Mouse (Mus musculus) heart, adult 11 months (tissue): ENCODE measurements at regions not wholly inside any gene's neighbourhood (a gene's known extent, or its start where the extent isn't known, plus 50 kb on each side); places are given as distances from the start of the nearest gene placed in this dataset.

Source experiments
- DNase-seq: peaks from one replicate; pipeline ENCODE4 v3.0.0; 2022

GRCm38 (mm10) chr10:117473471-117473870 is 93.7 kb upstream of the Cpsf6 start:
- DNase-seq = peak; percentile 14

- no peak for DNase-seq
These were observed 92.7 kb upstream of the Cpsf6 start for GRCm38 (mm10) chr10:117472568-117472930.

DNA sequence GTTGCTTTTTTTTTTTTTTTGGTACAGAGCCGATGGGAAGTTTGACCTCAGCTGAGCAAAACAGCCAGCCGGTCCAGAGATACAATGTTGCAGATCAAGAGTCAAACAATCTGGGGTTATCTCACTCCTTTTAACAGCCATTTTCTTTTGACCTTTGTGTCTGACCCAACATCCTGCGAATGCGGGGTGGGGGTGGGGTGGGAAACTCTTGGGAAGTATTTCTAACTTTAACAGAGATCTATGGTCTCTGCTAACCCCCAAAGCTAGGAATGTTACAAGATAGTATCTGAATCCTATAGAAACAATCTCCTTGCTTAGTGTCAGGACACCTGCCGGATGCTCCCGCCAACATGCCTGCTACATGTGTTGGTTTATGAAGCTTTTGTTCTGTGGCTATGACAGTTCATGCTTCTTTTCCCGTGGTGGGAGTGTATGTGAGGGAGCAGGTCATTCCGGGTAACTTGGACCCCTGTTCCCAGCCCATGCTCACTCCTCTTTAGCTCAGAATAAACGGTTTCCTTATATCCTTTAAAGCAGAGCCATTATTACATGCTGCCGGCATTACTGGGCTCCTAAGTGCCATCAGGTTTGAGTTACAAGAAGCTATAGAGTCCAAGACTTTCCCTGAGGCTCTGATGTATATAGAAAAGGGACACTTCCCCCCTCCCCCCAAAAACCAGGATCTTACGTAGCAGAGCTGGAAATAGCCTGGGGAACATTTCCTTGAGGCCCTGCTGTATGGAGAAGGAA is 92.2 kb upstream of the Cpsf6 start:
- peak; percentile 67 for DNase-seq

GRCm38 (mm10) chr10:117471036-117471817 is 91.4 kb upstream of the Cpsf6 start:
- DNase-seq = peak; percentile 93

DNA sequence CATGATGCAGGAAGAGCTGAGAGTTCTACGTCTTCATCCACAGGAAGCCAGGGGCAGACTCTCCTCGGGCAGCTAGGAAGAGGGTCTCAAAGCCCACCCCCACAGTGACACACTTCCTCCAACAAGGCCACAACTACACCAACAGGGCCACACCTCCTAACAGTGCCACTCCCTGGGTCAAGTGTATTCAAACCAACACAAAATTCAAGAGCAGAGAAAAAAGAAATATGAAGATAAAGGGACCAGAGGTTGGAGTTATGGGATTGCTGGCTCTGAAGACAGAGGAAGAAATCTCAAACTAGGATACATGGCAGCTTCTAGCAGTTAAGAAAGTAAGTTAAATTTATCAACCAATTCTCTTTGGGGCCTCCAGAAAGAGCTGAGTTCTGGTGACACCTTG is 90.7 kb upstream of the Cpsf6 start:
- peak; percentile 80 for DNase-seq

GRCm38 (mm10) chr10:117469573-117470090 is 89.8 kb upstream of the Cpsf6 start:
- DNase-seq = peak; percentile 70

- DNase-seq = no peak
These were observed 89.2 kb upstream of the Cpsf6 start for GRCm38 (mm10) chr10:117468931-117469572.

GRCm38 (mm10) chr10:117468381-117468780 is 88.6 kb upstream of the Cpsf6 start:
- DNase-seq = peak; percentile 16

- peak; percentile 30 for DNase-seq
These were observed 87.3 kb upstream of the Cpsf6 start for GRCm38 (mm10) chr10:117467161-117467560.

DNA sequence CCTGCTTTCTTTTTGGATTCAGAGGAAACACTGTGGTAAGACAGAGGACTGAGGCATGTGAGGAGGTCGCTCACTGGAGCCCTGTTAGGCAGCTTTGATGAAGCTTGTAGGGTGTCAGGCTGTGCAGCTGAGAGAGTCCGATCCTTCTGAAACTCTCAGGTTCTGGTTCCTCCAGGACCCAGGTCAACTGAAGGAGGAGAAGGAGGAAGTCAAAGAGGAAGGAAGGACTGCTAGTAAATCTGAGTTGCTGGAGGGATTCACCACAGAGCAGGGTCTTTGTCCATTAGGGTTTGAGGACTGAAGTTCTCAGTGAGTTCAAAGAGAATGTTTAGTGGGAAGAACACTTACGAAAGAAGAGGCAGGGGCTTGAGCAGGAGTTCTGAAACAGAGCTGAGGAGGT is 86.6 kb upstream of the Cpsf6 start:
- peak; percentile 51 for DNase-seq

DNA sequence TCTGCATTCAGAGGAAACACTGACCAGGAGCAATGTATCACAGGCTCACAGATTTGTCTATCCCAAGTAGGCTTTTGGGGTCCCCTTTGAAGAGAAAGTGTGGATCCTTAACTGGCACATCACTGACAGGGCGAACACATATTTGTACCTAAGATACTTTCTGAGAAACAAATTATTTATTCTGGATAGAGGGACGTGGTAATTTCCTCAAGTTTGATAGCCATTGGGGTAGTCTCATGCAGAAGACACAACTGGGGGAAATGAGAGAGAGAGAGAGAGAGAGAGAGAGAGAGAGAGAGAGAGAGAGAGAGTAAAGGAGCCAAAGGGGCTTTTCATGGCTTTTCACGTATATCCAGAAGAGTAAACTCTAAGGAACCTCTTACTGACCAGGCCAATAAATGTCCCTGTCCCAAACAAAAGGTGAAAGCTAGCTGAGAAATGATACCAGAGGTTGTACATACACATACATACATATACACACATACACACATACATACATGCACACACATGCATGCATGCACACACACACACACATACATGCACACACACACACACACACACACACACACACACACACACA is 85.9 kb upstream of the Cpsf6 start:
- DNase-seq = no peak

DNA sequence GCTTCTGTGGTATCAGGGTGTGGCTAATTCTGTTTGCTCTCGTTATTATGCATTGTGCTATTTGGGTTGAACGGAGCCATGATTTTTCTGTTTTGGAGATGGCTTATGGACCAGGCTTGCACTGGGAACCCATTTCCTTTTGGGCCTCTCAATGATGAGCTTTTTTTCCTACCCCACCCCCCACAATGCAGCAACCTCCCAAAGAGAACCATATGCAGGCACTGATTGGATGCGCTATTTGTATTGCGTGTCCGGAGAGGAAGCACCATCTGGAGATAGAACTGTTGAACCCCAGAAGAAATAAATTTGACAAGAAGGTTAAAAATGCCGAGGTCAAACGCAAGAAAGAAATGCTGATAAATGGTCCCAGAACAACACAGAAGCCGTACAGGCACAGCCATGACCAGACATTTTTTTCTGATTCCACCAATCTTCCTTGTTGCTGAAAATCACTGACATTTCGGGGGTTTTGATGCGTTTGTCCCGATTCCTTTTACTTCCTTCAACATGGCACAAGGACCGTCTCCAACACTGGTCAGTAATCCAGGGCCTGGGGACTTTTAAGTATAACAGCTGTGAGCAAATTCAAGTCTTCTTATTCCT is 85.3 kb upstream of the Cpsf6 start:
- DNase-seq = peak; percentile 72

GRCm38 (mm10) chr10:117464331-117464730 is 84.5 kb upstream of the Cpsf6 start:
- DNase-seq = peak; percentile 35

- DNase-seq = peak; percentile 43
These were observed 83.8 kb upstream of the Cpsf6 start for GRCm38 (mm10) chr10:117463636-117464035.

GRCm38 (mm10) chr10:117462921-117463320 is 83.1 kb upstream of the Cpsf6 start:
- DNase-seq = peak; percentile 86

- DNase-seq = peak; percentile 41
These were observed 82.1 kb upstream of the Cpsf6 start for GRCm38 (mm10) chr10:117461791-117462516.

DNA sequence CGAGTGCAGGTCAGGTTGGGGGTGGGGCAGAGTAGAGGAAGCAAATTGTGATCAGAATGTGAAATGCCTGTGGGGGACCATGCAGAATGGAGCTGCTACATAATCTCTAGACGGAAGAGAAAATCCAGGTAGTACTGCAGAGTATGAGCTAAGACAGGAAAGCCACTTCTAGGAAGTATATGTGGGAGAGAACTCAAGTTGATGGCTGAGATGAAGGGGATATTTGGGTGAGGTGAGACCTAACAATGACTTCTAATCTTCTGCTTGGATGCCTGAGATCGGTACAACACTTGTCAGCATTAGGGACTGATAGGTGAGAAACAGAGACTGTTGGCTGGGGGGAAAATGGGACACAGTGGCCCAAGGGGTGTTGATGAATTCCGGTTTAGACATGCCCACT is 81.4 kb upstream of the Cpsf6 start:
- DNase-seq = peak; percentile 48

- DNase-seq = no peak
These were observed 80.5 kb upstream of the Cpsf6 start for GRCm38 (mm10) chr10:117460366-117460730.

DNA sequence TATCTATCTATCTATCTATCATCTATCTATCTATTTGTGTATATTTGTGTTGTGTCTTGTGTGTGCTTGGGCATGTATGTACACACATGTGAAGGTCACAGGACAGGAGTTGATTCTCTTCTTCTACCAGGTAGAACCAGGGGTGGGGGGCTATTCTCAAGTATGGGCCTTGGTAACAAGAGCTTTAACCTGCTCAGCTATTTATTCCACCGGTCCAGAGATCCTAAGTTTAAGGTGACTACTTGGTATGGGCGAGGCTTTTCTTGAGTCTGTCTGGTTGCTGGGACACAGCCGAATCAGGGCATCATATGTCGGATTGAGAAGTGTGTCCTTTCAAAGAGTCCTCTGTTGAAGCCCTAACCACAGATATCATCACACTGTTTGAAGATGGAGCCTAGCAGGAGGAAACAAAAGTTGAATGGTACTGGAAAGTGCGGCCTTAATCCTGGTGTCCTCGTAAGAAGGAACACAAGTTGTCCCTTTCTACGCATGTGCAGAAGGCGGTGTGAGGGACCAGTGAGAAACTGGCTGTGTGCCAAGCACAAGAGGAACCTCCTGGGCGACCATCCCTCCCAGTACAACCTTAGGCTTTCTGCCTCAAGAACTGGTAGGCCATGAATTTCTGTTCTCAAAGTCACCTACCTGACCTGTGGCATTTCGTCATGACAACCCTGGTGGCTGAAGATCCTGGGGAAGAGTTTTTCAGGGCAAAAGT is 80.0 kb upstream of the Cpsf6 start:
- no peak for DNase-seq

DNA sequence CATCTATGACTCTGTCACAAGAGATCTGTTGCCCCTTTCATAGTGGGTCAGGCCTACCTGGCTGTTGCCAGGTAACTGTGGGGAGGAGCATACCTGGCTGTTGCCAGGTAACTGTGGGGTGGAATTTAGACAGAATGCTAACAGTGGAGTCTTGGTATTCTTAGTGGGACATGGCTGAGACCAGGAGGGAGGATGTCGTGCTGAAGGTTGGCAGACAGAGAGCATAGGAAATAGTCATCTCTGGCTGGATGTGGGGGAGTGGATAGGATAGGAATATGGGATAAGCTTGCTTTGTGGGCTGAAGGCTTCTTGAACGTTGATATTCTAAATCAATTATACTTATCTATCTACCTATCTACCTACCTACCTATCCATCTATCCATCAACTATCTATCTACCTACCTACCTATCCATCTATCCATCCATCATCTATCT is 79.2 kb upstream of the Cpsf6 start:
- no peak for DNase-seq

DNA sequence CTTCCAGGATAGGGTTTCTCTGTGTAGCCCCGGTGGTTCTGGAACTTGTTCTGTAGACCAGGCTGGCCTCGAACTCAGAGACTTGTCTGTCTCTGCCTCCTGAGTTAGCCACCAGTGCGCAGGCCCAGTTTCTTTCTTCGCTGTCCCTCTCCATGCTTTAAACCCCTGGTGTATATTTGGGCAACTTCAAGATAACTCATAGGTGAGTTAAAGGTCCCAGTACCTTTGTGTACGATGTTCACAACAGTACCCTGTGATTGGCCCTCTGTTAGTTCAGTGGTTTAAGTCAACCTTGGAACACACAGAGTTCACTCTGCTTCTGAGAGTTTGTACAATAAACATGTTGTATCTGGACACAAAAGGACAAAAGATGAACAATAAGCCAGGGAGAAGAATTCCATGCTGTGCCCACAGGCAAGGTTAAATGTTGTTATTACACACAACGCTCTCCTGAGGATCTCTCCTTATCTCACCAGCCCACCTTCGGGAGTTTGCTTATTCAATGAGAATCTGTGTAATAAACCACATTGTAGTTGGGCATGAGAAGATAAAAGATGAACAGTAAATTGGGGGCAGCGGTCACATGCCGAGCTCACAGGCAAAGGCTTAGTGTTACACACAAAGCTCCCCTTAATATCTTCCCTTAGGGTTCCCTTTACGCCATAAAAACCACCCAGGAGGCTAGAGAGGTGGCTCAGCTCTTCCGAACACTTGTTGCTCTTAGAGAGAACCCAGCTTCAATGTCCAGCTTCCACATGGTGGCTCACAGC is 78.6 kb upstream of the Cpsf6 start:
- no peak for DNase-seq
